In the genomic region with DNA sequence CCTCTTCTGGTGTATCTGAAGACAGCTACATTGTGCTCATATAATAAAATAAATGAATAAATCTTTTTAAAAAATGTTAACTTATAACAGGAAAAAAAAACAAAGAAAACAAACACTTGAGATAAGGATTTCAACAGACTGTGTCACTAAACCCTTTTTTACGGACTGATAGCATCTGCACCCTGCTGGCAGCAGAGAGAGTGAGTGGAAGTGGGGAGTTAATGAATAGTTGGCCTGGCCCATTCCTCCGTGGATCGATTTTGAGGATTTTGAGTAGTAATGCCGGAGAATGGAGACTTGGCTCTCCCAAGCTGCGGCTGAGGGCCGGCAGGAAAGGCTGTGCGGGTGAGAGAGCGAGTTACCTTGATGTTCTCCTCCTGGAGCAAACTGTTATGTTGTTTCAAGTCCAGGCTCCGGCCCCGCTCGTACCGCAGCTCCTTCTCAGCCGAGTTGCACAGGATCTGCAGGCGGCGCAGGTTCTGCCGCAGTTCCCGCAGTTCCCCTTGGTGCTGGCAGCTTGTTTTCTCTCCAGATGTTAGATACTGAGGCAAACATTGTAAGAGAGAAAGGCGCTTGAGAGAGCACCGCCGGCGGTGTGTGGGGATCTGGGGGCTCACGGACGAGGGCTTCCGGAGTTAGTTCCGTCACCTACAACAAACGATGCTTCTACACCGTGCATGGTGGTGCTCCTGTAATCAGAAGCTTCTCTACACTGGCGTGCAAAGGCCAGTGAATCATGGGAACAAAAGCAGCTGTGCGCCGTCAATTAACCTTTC, we compare ENCODE assay signal across 9 mouse cellular contexts. TPM values are rescaled to one million over a fixed set of nuclear protein-coding genes. Genes with fewer than 3 reads are reported as not detected.
A peak's percentile ranks its signal among the peaks of the same experiment; 100 is the strongest.
DNase-seq lines count a peak whose midpoint lies in the region; ATAC-seq lines count a peak whose summit lies in the region.
"Had no signal": no experiment of that assay in that cellular context is flagged by ENCODE, and none has a peak within 500 bp of the region (broad histone marks: within the 10 kb centered on the region; RNA-seq: fewer than 3 reads in every experiment).

No protein-coding gene starts in this region.

- peak overlapping the region; percentile 6 for H3K4me3 ChIP-seq in erythroblast, embryonic 14.5 days (replicated peaks)
- H3K4me3 ChIP-seq in hindbrain, embryonic 13.5 days, result peak overlapping the region; percentile 43
- H3K4me3 ChIP-seq in liver, embryonic 13.5 days (replicated peaks), result peak overlapping the region; percentile 47
- H3K4me3 ChIP-seq in stomach, embryonic 15.5 days (replicated peaks), result peak overlapping the region; percentile 45

- no peaks in the 10 kb centered on the region for H3K9me3 ChIP-seq in erythroblast, embryonic 14.5 days (ENCODE audit: control insufficient read depth, low read length)
- H3K9me3 ChIP-seq in hindbrain, embryonic 13.5 days, result no peaks in the 10 kb centered on the region
- no peaks in the 10 kb centered on the region for H3K9me3 ChIP-seq in liver, embryonic 13.5 days (replicated peaks)
- H3K9me3 ChIP-seq in stomach, embryonic 15.5 days, result no peaks in the 10 kb centered on the region

- no peaks in the 10 kb centered on the region; the same call in 1 of the 2 replicates for H3K4me1 ChIP-seq in erythroblast, embryonic 14.5 days (ENCODE audit: control insufficient read depth)
- H3K4me1 ChIP-seq in hindbrain, embryonic 13.5 days (replicated peaks), result peaks cover 12% of the 10 kb centered on the region
- no peaks in the 10 kb centered on the region for H3K4me1 ChIP-seq in liver, embryonic 13.5 days (replicated peaks)
- no peaks in the 10 kb centered on the region for H3K4me1 ChIP-seq in stomach, embryonic 15.5 days

- H3K36me3 ChIP-seq in erythroblast, embryonic 14.5 days (ENCODE audit: control insufficient read depth), result no peaks in the 10 kb centered on the region
- 0 out of 2 replicates have a peak, but pooled peaks cover 4% of the 10 kb centered on the region for H3K36me3 ChIP-seq in hindbrain, embryonic 13.5 days
- H3K36me3 ChIP-seq in liver, embryonic 13.5 days, result no peaks in the 10 kb centered on the region
- H3K36me3 ChIP-seq in stomach, embryonic 15.5 days, result no peaks in the 10 kb centered on the region

- H3K9ac ChIP-seq in hindbrain, embryonic 13.5 days, result peak overlapping the region; percentile 71
- peak overlapping the region; percentile 59 for H3K9ac ChIP-seq in liver, embryonic 13.5 days
- no peak overlapping the region for H3K9ac ChIP-seq in stomach, embryonic 15.5 days

- ATAC-seq in erythroblast, adult 5-6 weeks (replicated peaks; ENCODE audit: low FRiP score, poor library complexity, severe bottlenecking), result no peak
- ATAC-seq in hindbrain, embryonic 13.5 days (ENCODE audit: low FRiP score), result peak; percentile 82
- ATAC-seq in liver, embryonic 13.5 days (ENCODE audit: low read depth), result no peak; the same call in 1 of the 2 replicates
- peak; percentile 70; the same call in 1 of the 2 replicates for ATAC-seq in stomach, embryonic 15.5 days (ENCODE audit: insufficient read depth, low FRiP score, low read depth)

- DNase-seq in CD4-positive helper T cell, adult 2 months (ENCODE audit: low read depth, low spot score), result peak; percentile 34
- DNase-seq in embryo, embryonic 9.5 days (ENCODE audit: extremely low spot score), result peak; percentile 60
- no peak for DNase-seq in liver, embryonic 13.5 days
- no peak for DNase-seq in left cerebral cortex, adult 8-10 months (ENCODE audit: low spot score in 2 of 2)

- H3K4me2 ChIP-seq in hindbrain, embryonic 13.5 days, result peak overlapping the region; percentile 60
- H3K4me2 ChIP-seq in liver, embryonic 13.5 days, result peak overlapping the region; percentile 63
- H3K4me2 ChIP-seq in stomach, embryonic 15.5 days, result peak overlapping the region; percentile 72

- H3K27me3 ChIP-seq in erythroblast, embryonic 14.5 days (ENCODE audit: control insufficient read depth), result peaks cover 12% of the 10 kb centered on the region
- H3K27me3 ChIP-seq in hindbrain, embryonic 13.5 days, result no peaks in the 10 kb centered on the region
- peaks cover 20% of the 10 kb centered on the region for H3K27me3 ChIP-seq in liver, embryonic 13.5 days
- no peaks in the 10 kb centered on the region for H3K27me3 ChIP-seq in stomach, embryonic 15.5 days (replicated peaks)
- H3K27me3 ChIP-seq: CH12.LX had no signal

- peak overlapping the region; percentile 83 for H3K27ac ChIP-seq in hindbrain, embryonic 13.5 days
- no peak overlapping the region for H3K27ac ChIP-seq in liver, embryonic 13.5 days
- H3K27ac ChIP-seq in stomach, embryonic 15.5 days, result peak overlapping the region; percentile 74

- WGBS in hindbrain, embryonic 13.5 days, result 11% methylated on average over 30 of the region's 30 CpGs
- 10% methylated on average over 30 of the region's 30 CpGs for WGBS in liver, embryonic 13.5 days (ENCODE audit: insufficient replicate concordance)
- 6% methylated on average over 30 of the region's 30 CpGs for WGBS in stomach, embryonic 15.5 days

RNA-seq across cellular contexts. Expression of a gene that starts 39.0 kb away (rescaled TPM):
- polyA plus RNA-seq in erythroblast, embryonic 14.5 days (2012), result 0.39 and 0.61 TPM in 2 replicates
- 12.1 and 21.7 TPM in 2 replicates for total RNA-seq in erythroblast, adult 5-6 weeks (2015; ENCODE audit: low replicate concordance)
- total RNA-seq in erythroblast, adult 5-6 weeks (2017; ENCODE audit: low replicate concordance), result 32.9 and 35.6 TPM in 2 replicates
- polyA plus RNA-seq in hindbrain, embryonic 13.5 days (2015; fragmentation: Nextera tagmentation; extraction: Ambion mirVana), result 60.2 and 63.4 TPM in 2 replicates
- polyA plus RNA-seq in liver, embryonic 13.5 days (2015; fragmentation: Nextera tagmentation; extraction: Ambion mirVana), result 87.9 and 92.5 TPM in 2 replicates
- polyA plus RNA-seq in stomach, embryonic 15.5 days (2015; fragmentation: Nextera tagmentation; extraction: Ambion mirVana), result 71.6 and 90.5 TPM in 2 replicates
- 10 to 100 TPM; 15.9 to 18.6 (median 17.5) TPM for total RNA-seq in left cerebral cortex, adult 8-10 months (2022)

RNA-seq across cellular contexts. Expression of a gene that starts 55.9 kb away (rescaled TPM):
- polyA plus RNA-seq in erythroblast, embryonic 14.5 days (2012), result not detected in 2 replicates
- total RNA-seq in erythroblast, adult 5-6 weeks (2015; ENCODE audit: low replicate concordance), result not detected in 2 replicates
- not detected in 2 replicates for total RNA-seq in erythroblast, adult 5-6 weeks (2017; ENCODE audit: low replicate concordance)
- 18.4 and 20.2 TPM in 2 replicates for polyA plus RNA-seq in hindbrain, embryonic 13.5 days (2015; fragmentation: Nextera tagmentation; extraction: Ambion mirVana)
- 1.1 and 2.0 TPM in 2 replicates for polyA plus RNA-seq in liver, embryonic 13.5 days (2015; fragmentation: Nextera tagmentation; extraction: Ambion mirVana)
- polyA plus RNA-seq in stomach, embryonic 15.5 days (2015; fragmentation: Nextera tagmentation; extraction: Ambion mirVana), result 7.5 and 14.0 TPM in 2 replicates
- total RNA-seq in left cerebral cortex, adult 8-10 months (2022), result 10 to 100 TPM; 20.9 to 24.6 (median 23.2) TPM

Comparison
In these comparisons a context has a peak if more than half of its experiments do, and no peak if none do; other contexts are left out.
1. ATAC-seq: peak in hindbrain, embryonic 13.5 days (single experiment) and stomach, embryonic 15.5 days (single experiment); none in erythroblast, adult 5-6 weeks (single experiment) and liver, embryonic 13.5 days (single experiment).
2. DNase-seq: peak in CD4-positive helper T cell, adult 2 months (single experiment) and embryo, embryonic 9.5 days (single experiment); none in liver, embryonic 13.5 days (single experiment) and left cerebral cortex, adult 8-10 months (0 of 2).
3. RNA of a gene that starts 39.0 kb away (polyA plus RNA-seq): 87.9 to 92.5 TPM in liver, embryonic 13.5 days, 71.6 to 90.5 TPM in stomach, embryonic 15.5 days and 60.2 to 63.4 TPM in hindbrain, embryonic 13.5 days; 0.39 to 0.61 TPM in erythroblast, embryonic 14.5 days; every median in the first group is over 10 times any median in the second.
4. Peak in every context shown above with its lines, with median percentiles within 50 percentile points of each other: H3K4me3 ChIP-seq and H3K4me2 ChIP-seq.